20 mouse cellular contexts compared by ENCODE assay signal in genomic region chr6:50371501-50372086, GRCm38 (mm10).
A peak's percentile ranks its signal among the peaks of the same experiment; 100 is the strongest.
DNase-seq lines count a peak whose midpoint lies in the region; ATAC-seq and TF ChIP-seq lines count a peak whose summit lies in the region.
"Had no signal": no experiment of that assay in that cellular context is flagged by ENCODE, and none has a peak within 500 bp of the region (broad histone marks: within the 10 kb centered on the region; RNA-seq: fewer than 3 reads in every experiment).

No protein-coding gene starts in this region.

- H3K4me2 ChIP-seq in kidney, embryonic 14.5 days (replicated peaks; ENCODE audit: low read depth, low read length) = no peak overlapping the region
- H3K4me2 ChIP-seq in midbrain, postnatal 0 days (ENCODE audit: low read depth, low read length, poor library complexity, severe bottlenecking) = no peak overlapping the region
- H3K4me2 ChIP-seq: forebrain, embryonic 13.5 days; heart, embryonic 13.5 days; hindbrain, embryonic 12.5 days had no signal

- peaks cover 2% of the 10 kb centered on the region; the same call in 1 of the 2 replicates for H3K9me3 ChIP-seq in kidney, embryonic 14.5 days (ENCODE audit: control insufficient read depth, low read length)
- no peaks in the 10 kb centered on the region for H3K9me3 ChIP-seq in midbrain, postnatal 0 days (ENCODE audit: low read length)
- H3K9me3 ChIP-seq: embryonic facial prominence, embryonic 10.5 days; forebrain, embryonic 13.5 days; heart, embryonic 13.5 days; hindbrain, embryonic 12.5 days had no signal

- no peaks in the 10 kb centered on the region for H3K27me3 ChIP-seq in kidney, embryonic 14.5 days (ENCODE audit: control insufficient read depth, insufficient read depth, low read length)
- no peaks in the 10 kb centered on the region for H3K27me3 ChIP-seq in midbrain, postnatal 0 days (ENCODE audit: insufficient read depth, low read length)
- H3K27me3 ChIP-seq: forebrain, embryonic 13.5 days; heart, embryonic 13.5 days; hindbrain, embryonic 12.5 days had no signal

- no peak for TF ChIP-seq CTCF in midbrain, postnatal 0 days (IDR thresholded peaks at IDR 0.05)

- 88% methylated on average over 8 of the region's 8 CpGs for WGBS in kidney, embryonic 14.5 days
- 90% methylated on average over 8 of the region's 8 CpGs for WGBS in midbrain, postnatal 0 days

- DNase-seq in kidney, adult 9 months = no peak
- DNase-seq in induced T-regulatory cell, adult 2 months (ENCODE audit: low read depth) = peak; percentile 40
- DNase-seq in layer of hippocampus, adult 18-20 months (ENCODE audit: low spot score in 2 of 2) = no peak
- DNase-seq in midbrain, postnatal 0 days (ENCODE audit: low spot score) = no peak
- no peak for DNase-seq in MN1 (ENCODE audit: low spot score)
- DNase-seq: adrenal gland, adult 2 months; adrenal gland, postnatal 25 days; cerebellum, adult 18-20 months; cerebellum, adult 9-11 months; cerebellum, postnatal 36 days; forebrain, postnatal 0 days; gastrocnemius, postnatal 25 days; heart, adult 11 months; heart, postnatal 4 days had no signal

- no peak overlapping the region for H3K27ac ChIP-seq in kidney, embryonic 14.5 days (ENCODE audit: low read depth, low read length)
- H3K27ac ChIP-seq in midbrain, postnatal 0 days (ENCODE audit: low read depth, low read length) = no peak overlapping the region
- H3K27ac ChIP-seq: embryonic facial prominence, embryonic 10.5 days; forebrain, embryonic 13.5 days; heart, embryonic 13.5 days; hindbrain, embryonic 12.5 days had no signal

- no peak overlapping the region for H3K9ac ChIP-seq in kidney, embryonic 14.5 days (ENCODE audit: low read depth, low read length)
- no peak overlapping the region for H3K9ac ChIP-seq in midbrain, postnatal 0 days (replicated peaks; ENCODE audit: low read length, poor library complexity, severe bottlenecking)
- H3K9ac ChIP-seq: forebrain, embryonic 13.5 days; forebrain, postnatal 0 days; heart, embryonic 13.5 days; hindbrain, embryonic 12.5 days had no signal

- H3K4me1 ChIP-seq in kidney, embryonic 14.5 days (ENCODE audit: control insufficient read depth, insufficient read depth, low read length) = no peaks in the 10 kb centered on the region
- H3K4me1 ChIP-seq in midbrain, postnatal 0 days (ENCODE audit: insufficient read depth, low read length) = no peaks in the 10 kb centered on the region
- H3K4me1 ChIP-seq: embryonic facial prominence, embryonic 10.5 days had no signal

- H3K36me3 ChIP-seq in kidney, embryonic 14.5 days (ENCODE audit: control insufficient read depth, insufficient read depth, low read length) = no peaks in the 10 kb centered on the region; the same call in 1 of the 2 replicates
- H3K36me3 ChIP-seq in midbrain, postnatal 0 days (ENCODE audit: insufficient read depth, low read length) = no peaks in the 10 kb centered on the region
- H3K36me3 ChIP-seq: hindbrain, embryonic 12.5 days had no signal

- ATAC-seq in kidney, embryonic 14.5 days (ENCODE audit: low FRiP score, low TSS enrichment) = 0 out of 2 replicates have a peak, but pooled peaks have one; percentile 46
- ATAC-seq in megakaryocyte progenitor cell, adult 5-6 weeks (replicated peaks; ENCODE audit: poor library complexity) = peak; percentile 45
- ATAC-seq in midbrain, postnatal 0 days (ENCODE audit: low FRiP score) = no peak
- ATAC-seq: forebrain, embryonic 13.5 days; forebrain, postnatal 0 days had no signal

- H3K4me3 ChIP-seq in kidney, embryonic 14.5 days (ENCODE audit: low read length) = no peak overlapping the region
- no peak overlapping the region for H3K4me3 ChIP-seq in midbrain, postnatal 0 days (ENCODE audit: low read depth, low read length)
- H3K4me3 ChIP-seq: embryonic facial prominence, embryonic 10.5 days; forebrain, embryonic 13.5 days; heart, embryonic 13.5 days; hindbrain, embryonic 12.5 days had no signal
